Mouse (Mus musculus): Measurements from ENCODE around the gene Gm20671.

DNA sequence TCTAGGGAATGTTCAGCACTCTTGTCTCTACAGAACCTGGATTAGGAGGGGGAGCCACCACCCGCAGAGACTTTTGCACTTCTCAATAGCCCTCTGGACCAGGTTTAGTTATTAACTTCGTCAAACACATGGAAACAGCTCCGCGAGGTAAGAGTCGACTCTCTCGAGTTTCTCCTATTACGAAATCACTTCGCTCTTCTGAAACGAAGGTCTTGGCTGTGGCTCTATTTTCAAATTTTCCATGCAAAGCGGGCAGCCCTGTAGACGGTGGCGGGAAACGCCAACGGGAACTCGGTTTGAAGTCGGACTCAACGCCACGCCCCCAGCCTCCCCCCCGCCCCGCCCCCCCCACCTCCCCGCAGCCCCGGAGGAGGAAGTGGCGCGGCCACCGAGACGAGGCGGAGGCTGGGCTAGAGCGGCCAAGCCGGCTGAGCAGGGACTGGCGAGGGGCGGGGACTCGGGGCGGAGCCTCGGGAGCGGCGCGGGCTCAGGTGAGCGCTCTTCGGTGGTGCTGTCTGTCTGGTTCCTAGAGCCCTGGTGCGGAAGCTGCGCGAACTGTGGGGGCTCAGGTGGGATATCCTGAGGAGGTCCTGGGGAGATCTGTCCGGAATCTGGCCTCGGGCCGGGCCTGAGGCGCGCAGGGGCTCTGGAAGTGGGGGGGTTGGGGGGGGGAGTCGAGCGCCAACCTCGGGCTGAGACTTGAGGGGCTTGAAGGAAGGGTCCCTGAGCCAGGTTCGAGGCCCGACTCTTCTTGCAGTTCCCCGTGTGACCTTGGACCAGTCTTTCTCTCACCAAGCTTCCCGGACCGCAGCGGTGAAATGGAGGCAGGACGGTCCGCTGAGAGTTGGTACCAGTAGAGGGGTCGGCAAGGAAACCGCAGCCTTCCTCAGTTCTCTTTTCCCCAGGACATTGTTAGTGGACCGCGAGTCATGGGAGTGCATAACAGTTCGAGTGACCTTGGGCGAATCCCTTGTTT is 36.6 kb upstream of the Gm20671 start, which contains the start of gene Depdc5:
- peak; percentile 76 for TF ChIP-seq POLR2A (IDR thresholded peaks at IDR 0.05; ENCODE audit: control insufficient read depth, extremely low read depth, insufficient read depth, low read length, poor library complexity)
- no peak for TF ChIP-seq CTCF (IDR thresholded peaks at IDR 0.05; ENCODE audit: borderline replicate concordance, control insufficient read depth, extremely low read depth, insufficient read depth, low read length, poor library complexity)

Measured in thymus, adult 2 months (tissue).